Mouse (Mus musculus) stomach, embryonic 16.5 days (tissue): Measurements from ENCODE around the gene Laptm4a. TPM values are rescaled to one million over a fixed set of nuclear protein-coding genes. Genes with fewer than 3 reads are reported as not detected.

Experiments
- ATAC-seq: fragments of 200-750 bp; cut with Nextera tagmentation; 2 replicates; pipeline ENCODE4 v1.8.0; 2017; ENCODE audit warnings: moderate number of reproducible peaks, moderate TSS enrichment; ENCODE audit not compliant: insufficient read depth, low FRiP score
- H3K27ac ChIP-seq: fragments of 300-500 bp; sonication (generic); 2 replicates; pipeline ENCODE4 v1.5.1; 2014; ENCODE audit warnings: low read length
- H3K27me3 ChIP-seq: fragments of 300-500 bp; sonication (generic); 2 replicates; pipeline ENCODE4 v1.6.1; 2014; ENCODE audit warnings: low read length, control low read depth, mixed read lengths; ENCODE audit not compliant: control insufficient read depth, insufficient read depth
- H3K36me3 ChIP-seq: fragments of 300-500 bp; sonication (generic); 2 replicates; pipeline ENCODE4 v1.6.1; 2014; ENCODE audit warnings: low read length; ENCODE audit not compliant: control insufficient read depth, insufficient read depth
- H3K4me1 ChIP-seq: fragments of 300-500 bp; sonication (generic); 2 replicates; pipeline ENCODE4 v1.6.1; 2014; ENCODE audit warnings: low read length, control low read depth, mixed read lengths; ENCODE audit not compliant: control insufficient read depth, insufficient read depth
- H3K4me2 ChIP-seq: fragments of 300-500 bp; sonication (generic); 2 replicates; pipeline ENCODE4 v1.6.1; 2014; ENCODE audit warnings: low read depth, low read length, mixed read lengths
- H3K4me3 ChIP-seq: fragments of 300-500 bp; sonication (generic); replicated peaks from 2 replicates; pipeline ENCODE4 v1.5.1; 2014; ENCODE audit warnings: mild to moderate bottlenecking, low read length
- H3K9ac ChIP-seq: fragments of 300-500 bp; sonication (generic); 2 replicates; pipeline ENCODE4 v1.6.1; 2014; ENCODE audit warnings: low read length
- H3K9me3 ChIP-seq: fragments of 300-500 bp; sonication (generic); replicated peaks from 2 replicates; pipeline ENCODE4 v1.6.1; 2016; ENCODE audit warnings: low read length, control low read depth; ENCODE audit not compliant: control insufficient read depth
- WGBS: fragments of 180-500 bp; shearing (Covaris S2); extraction: QIAGEN DNeasy Blood & Tissue Kit; methylation state at CpG from one replicate; pipeline ENCODE4 v1.1.7; 2014; 5-methylcytosine and 5-hydroxymethylcytosine counted together
- polyA plus RNA-seq: library from polyadenylated mRNA; unstranded; fragments of >200 nt; fragmentation: Nextera tagmentation; extraction: Ambion mirVana; gene quantifications from 2 replicates; pipeline ENCODE4 v1.2.1, GENCODE M21; 2015

The Laptm4a gene
- polyA plus RNA-seq, 1 experiment from 2014 or later, result 361 TPM

DNA sequence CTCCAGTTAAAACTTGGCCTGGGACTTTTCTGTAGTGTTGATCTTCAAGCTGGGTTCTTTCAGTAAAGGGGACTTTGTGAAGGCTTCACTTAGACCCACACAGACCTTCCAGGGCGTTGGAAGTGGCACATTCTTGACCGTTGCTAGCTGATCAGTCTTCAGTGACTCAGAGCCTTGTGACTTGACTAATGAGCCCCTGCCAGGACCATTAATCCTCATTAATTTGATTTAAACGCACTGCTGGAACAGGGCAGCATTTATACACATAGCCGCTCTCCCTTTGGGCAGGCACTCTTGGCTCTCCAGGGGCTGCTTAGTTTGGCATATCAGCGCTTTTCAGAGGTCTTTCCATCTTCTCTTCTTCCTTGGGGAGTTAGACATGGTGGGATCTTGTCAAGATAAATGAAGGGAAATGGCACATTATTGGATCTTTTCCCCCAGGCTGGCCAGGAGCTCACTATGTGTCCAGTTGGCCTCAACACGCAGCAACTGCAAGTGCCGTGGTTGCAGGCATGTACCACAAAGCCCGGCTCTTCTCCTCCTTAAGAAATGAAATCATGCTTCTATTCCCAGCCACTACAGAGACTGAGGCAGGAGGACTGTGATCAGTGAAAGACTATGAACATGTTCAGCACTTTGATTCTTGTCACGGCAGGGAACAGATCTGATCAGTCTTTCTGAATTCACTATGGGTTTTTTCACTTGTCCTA, 40.3 kb downstream of the Laptm4a start:
- 57% methylated on average over 9 of the region's 9 CpGs for WGBS
- ATAC-seq, result 0 out of 2 replicates have a peak, but pooled peaks have one; percentile 17
- Histone ChIP-seq H3K36me3 (no peaks in the 10 kb centered on the region), H3K27ac (no peak overlapping the region), H3K27me3 (no peaks in the 10 kb centered on the region), H3K4me1 (no peaks in the 10 kb centered on the region), H3K4me3 (no peak overlapping the region), H3K9ac (no peak overlapping the region), H3K9me3 (no peaks in the 10 kb centered on the region), H3K4me2 (no peak overlapping the region)

DNA sequence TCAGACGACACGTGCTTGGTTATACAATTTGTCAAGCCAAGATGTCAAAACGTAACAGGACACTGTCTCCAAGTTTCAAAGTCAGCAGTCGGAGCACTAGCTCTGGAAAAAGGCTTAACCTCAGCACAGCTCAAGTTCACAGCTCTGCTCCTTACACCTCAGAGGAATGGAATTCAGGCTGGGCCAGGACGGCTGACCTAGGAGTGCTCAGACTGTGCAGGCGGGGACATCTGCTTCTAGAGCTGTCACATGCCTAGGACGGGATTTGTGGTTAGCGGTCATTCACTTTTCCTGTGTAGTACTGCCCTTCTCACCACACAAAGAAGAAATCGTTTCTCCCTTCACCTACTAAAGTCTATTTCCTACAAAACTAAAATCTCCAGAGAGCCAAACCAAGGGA, 48.4 kb downstream of the Laptm4a start:
- Histone ChIP-seq H3K27ac (no peak overlapping the region), H3K27me3 (no peaks in the 10 kb centered on the region), H3K4me1 (peaks cover 12% of the 10 kb centered on the region), H3K4me3 (no peak overlapping the region), H3K9me3 (no peaks in the 10 kb centered on the region), H3K9ac (no peak overlapping the region; the same call in 1 of the 2 replicates), H3K36me3 (no peaks in the 10 kb centered on the region), H3K4me2 (no peak overlapping the region)
- WGBS, result 10% methylated on average over 9 of the region's 9 CpGs
- ATAC-seq, result peak; percentile 58; the same call in 1 of the 2 replicates

DNA sequence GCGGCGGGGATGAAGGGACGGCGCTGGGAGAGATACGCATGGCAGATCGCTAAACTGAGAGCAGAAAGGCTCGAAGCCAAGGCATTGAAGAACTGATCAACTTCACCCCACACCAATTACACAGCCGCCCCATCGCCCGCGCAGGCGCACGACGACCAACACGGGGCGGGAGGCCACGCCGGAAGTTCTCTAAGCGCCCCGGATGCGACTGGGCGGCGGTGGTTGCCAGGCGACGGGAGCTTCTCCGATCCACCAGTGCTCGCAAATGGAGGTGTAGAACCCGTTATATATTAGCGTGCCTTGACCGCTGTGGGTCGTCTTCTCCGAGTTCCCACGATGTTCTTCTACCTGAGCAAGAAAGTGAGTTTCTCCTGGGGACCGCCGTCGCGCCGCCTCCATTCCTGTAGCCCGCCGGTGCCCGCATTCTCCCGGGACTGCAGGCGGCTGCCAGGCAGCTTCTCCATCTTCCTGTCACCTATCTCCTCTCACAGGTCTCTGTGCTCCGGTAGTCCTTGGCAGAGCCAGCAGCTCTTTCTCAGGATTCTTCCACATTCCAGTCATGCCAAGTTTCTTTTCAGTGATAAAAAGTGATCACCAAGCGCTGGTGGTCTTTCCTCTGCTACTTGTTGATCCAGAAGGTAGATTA, 52.5 kb downstream of the Laptm4a start, which contains the start of gene Wdr35:
TSS of gene Wdr35 (plus strand) at position 73 of the 646 bp plus-strand sequence.
- Histone ChIP-seq H3K9ac (peak within 1 kb of the TSS; percentile 73), H3K4me1 (peaks cover 13% of the 10 kb centered on the region), H3K4me3 (peak within 1 kb of the TSS; percentile 78), H3K36me3 (no peaks in the 10 kb centered on the region), H3K9me3 (no peaks in the 10 kb centered on the region), H3K27ac (no peak within 1 kb of the TSS), H3K27me3 (no peaks in the 10 kb centered on the region), H3K4me2 (peak within 1 kb of the TSS; percentile 98)
- under 1% methylated on average over 45 of the region's 45 CpGs for WGBS
- peak; percentile 90 for ATAC-seq

DNA sequence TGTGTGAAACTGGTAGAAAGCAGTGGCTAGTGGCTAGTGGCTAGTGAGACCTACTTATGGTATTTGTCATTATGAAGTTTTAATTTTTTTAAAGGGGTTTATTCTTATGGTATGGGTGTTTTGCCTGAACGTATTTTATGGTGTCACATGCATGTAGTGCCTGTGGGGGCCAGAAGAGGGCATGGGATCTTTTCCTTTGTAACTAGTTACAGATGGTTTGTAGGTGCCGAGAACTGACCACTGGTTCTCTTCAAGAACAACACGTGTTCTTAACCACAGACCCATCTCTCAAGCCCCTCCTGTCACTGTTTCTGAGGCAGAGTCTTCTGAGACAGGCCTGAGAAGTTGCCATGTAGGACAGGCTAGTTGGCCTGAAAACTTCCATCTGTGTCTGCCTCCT, 53.6 kb downstream of the Laptm4a start:
- 82% methylated on average over 3 of the region's 3 CpGs for WGBS
- Histone ChIP-seq H3K4me1 (peaks cover 9% of the 10 kb centered on the region), H3K27me3 (no peaks in the 10 kb centered on the region), H3K36me3 (no peaks in the 10 kb centered on the region), H3K4me2 (0 out of 2 replicates have a peak overlapping the region, but pooled peaks have one; percentile 98), H3K9me3 (no peaks in the 10 kb centered on the region), H3K4me3 (no peak overlapping the region), H3K27ac (no peak overlapping the region), H3K9ac (no peak overlapping the region)
- ATAC-seq, result no peak

Other genes with a start within 250 kb of the Laptm4a start
- 43.7 and 44.5 TPM in 2 replicates for gene Pum2, start 247.5 kb upstream of the Laptm4a start, polyA plus RNA-seq
- 181 and 205 TPM in 2 replicates for gene Sdc1, start 150.3 kb upstream of the Laptm4a start, polyA plus RNA-seq
- 0.15 and 0.21 TPM in 2 replicates for gene Matn3, start 26.3 kb downstream of the Laptm4a start, polyA plus RNA-seq
- 14.7 and 15.0 TPM in 2 replicates for gene Wdr35, start 52.2 kb downstream of the Laptm4a start, polyA plus RNA-seq
- gene Ttc32, start 108.3 kb downstream of the Laptm4a start, polyA plus RNA-seq, result 19.3 and 21.3 TPM in 2 replicates